9 mouse cellular contexts compared by ENCODE assay signal in the genomic region with DNA sequence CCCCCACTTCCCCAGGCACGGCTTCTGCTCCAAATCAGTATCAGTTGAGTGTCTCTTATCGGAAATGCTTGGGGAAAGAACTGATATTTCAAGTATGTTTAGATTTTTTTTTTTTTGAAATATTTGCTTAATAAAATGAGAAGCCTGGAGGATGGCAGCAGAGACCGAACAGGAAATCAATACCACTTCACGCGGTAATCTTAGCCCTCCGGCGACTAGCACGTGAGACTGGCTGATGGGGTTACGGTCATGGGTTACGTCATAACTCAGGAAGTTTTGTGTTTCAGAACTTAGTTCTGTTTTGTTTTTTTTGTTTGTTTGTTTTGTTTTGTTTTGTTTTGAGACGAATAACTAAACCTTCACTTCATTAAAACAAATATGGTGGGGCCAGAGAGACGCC. TPM values are rescaled to one million over a fixed set of nuclear protein-coding genes. Genes with fewer than 3 reads are reported as not detected.
DNase-seq lines count a peak whose midpoint lies in the region; ATAC-seq and TF ChIP-seq lines count a peak whose summit lies in the region.
"Had no signal": no experiment of that assay in that cellular context is flagged by ENCODE, and none has a peak within 500 bp of the region (broad histone marks: within the 10 kb centered on the region; RNA-seq: fewer than 3 reads in every experiment).

No protein-coding gene starts in this region.

- H3K9me3 ChIP-seq in heart, embryonic 10.5 days = no peaks in the 10 kb centered on the region
- no peaks in the 10 kb centered on the region for H3K9me3 ChIP-seq in lung, postnatal 0 days (ENCODE audit: low read length)
- no peaks in the 10 kb centered on the region for H3K9me3 ChIP-seq in limb, embryonic 15.5 days
- no peaks in the 10 kb centered on the region for H3K9me3 ChIP-seq in stomach, embryonic 16.5 days (replicated peaks; ENCODE audit: control insufficient read depth, low read length)
- no peaks in the 10 kb centered on the region for H3K9me3 ChIP-seq in intestine, embryonic 16.5 days (ENCODE audit: control insufficient read depth, low read length)

- intact Hi-C loops in heart, postnatal 14 days (cut with DNase I) = loop anchor here (5.0 to 10.0 kb wide), 2 partner anchors 83 to 516 kb away; no protein-coding TSS in a partner anchor

- H3K27ac ChIP-seq in heart, embryonic 10.5 days = peak overlapping the region; percentile 63; the same call in 1 of the 2 replicates
- 0 out of 2 replicates have a peak overlapping the region, but pooled peaks have one; percentile 38 for H3K27ac ChIP-seq in lung, postnatal 0 days (ENCODE audit: low read length)
- no peak overlapping the region for H3K27ac ChIP-seq in limb, embryonic 15.5 days
- no peak overlapping the region; the same call in 1 of the 2 replicates for H3K27ac ChIP-seq in stomach, embryonic 16.5 days (ENCODE audit: low read length)
- no peak overlapping the region for H3K27ac ChIP-seq in intestine, embryonic 16.5 days (ENCODE audit: low read length)

- no peak for TF ChIP-seq CTCF in lung, postnatal 0 days (IDR thresholded peaks at IDR 0.05)

- no peak for TF ChIP-seq EP300 in lung, postnatal 0 days (IDR thresholded peaks at IDR 0.05)

- 0 out of 2 replicates have a peak, but pooled peaks cover 6% of the 10 kb centered on the region for H3K27me3 ChIP-seq in heart, embryonic 10.5 days (ENCODE audit: insufficient read depth, poor library complexity, severe bottlenecking)
- H3K27me3 ChIP-seq in lung, postnatal 0 days (replicated peaks; ENCODE audit: insufficient read depth, low read length) = no peaks in the 10 kb centered on the region
- H3K27me3 ChIP-seq in limb, embryonic 15.5 days = no peaks in the 10 kb centered on the region
- no peaks in the 10 kb centered on the region; the same call in 1 of the 2 replicates for H3K27me3 ChIP-seq in stomach, embryonic 16.5 days (ENCODE audit: control insufficient read depth, insufficient read depth, low read length)
- no peaks in the 10 kb centered on the region for H3K27me3 ChIP-seq in intestine, embryonic 16.5 days (replicated peaks; ENCODE audit: control insufficient read depth, insufficient read depth, low read length)
- H3K27me3 ChIP-seq: Patski had no signal

- H3K4me3 ChIP-seq in heart, embryonic 10.5 days = peak overlapping the region; percentile 23; the same call in 1 of the 2 replicates
- no peak overlapping the region for H3K4me3 ChIP-seq in lung, postnatal 0 days (ENCODE audit: low read depth, low read length)
- no peak overlapping the region for H3K4me3 ChIP-seq in limb, embryonic 15.5 days
- no peak overlapping the region for H3K4me3 ChIP-seq in stomach, embryonic 16.5 days (replicated peaks; ENCODE audit: low read length)
- H3K4me3 ChIP-seq in intestine, embryonic 16.5 days (ENCODE audit: low read length) = no peak overlapping the region

- peak overlapping the region; percentile 22 for H3K4me2 ChIP-seq in lung, postnatal 0 days (replicated peaks; ENCODE audit: low read depth, low read length)
- H3K4me2 ChIP-seq in limb, embryonic 15.5 days = peak overlapping the region; percentile 26; the same call in 1 of the 2 replicates
- H3K4me2 ChIP-seq in stomach, embryonic 16.5 days (ENCODE audit: low read depth, low read length) = peak overlapping the region; percentile 6; the same call in 1 of the 2 replicates
- no peak overlapping the region; the same call in 1 of the 2 replicates for H3K4me2 ChIP-seq in intestine, embryonic 16.5 days (ENCODE audit: low read depth, low read length)

- no peaks in the 10 kb centered on the region for H3K36me3 ChIP-seq in heart, embryonic 10.5 days
- H3K36me3 ChIP-seq in lung, postnatal 0 days (ENCODE audit: insufficient read depth, low read length) = no peaks in the 10 kb centered on the region
- H3K36me3 ChIP-seq in limb, embryonic 15.5 days = no peaks in the 10 kb centered on the region
- H3K36me3 ChIP-seq in stomach, embryonic 16.5 days (ENCODE audit: control insufficient read depth, insufficient read depth, low read length) = no peaks in the 10 kb centered on the region
- no peaks in the 10 kb centered on the region for H3K36me3 ChIP-seq in intestine, embryonic 16.5 days (ENCODE audit: control insufficient read depth, insufficient read depth, low read length)

- no peak for DNase-seq in heart, embryonic 10.5 days (ENCODE audit: low spot score)
- DNase-seq in heart, postnatal 14 days = no peak
- no peak for DNase-seq in lung, postnatal 0 days (ENCODE audit: low spot score)
- no peak for DNase-seq in lung, postnatal 4 days
- no peak for DNase-seq in liver

- H3K4me1 ChIP-seq in heart, embryonic 10.5 days = peaks cover 53% of the 10 kb centered on the region
- no peaks in the 10 kb centered on the region for H3K4me1 ChIP-seq in lung, postnatal 0 days (ENCODE audit: insufficient read depth, low read depth, low read length)
- peaks cover 24% of the 10 kb centered on the region for H3K4me1 ChIP-seq in limb, embryonic 15.5 days
- peaks cover 3% of the 10 kb centered on the region for H3K4me1 ChIP-seq in stomach, embryonic 16.5 days (ENCODE audit: control insufficient read depth, insufficient read depth, low read length)
- H3K4me1 ChIP-seq in intestine, embryonic 16.5 days (ENCODE audit: control insufficient read depth, insufficient read depth, low read length) = peaks cover 13% of the 10 kb centered on the region

- WGBS in heart, embryonic 10.5 days = 76% methylated on average over 12 of the region's 12 CpGs
- 35% methylated on average over 12 of the region's 12 CpGs for WGBS in lung, postnatal 0 days
- WGBS in limb, embryonic 15.5 days = 64% methylated on average over 12 of the region's 12 CpGs
- 57% methylated on average over 12 of the region's 12 CpGs for WGBS in stomach, embryonic 16.5 days
- 65% methylated on average over 12 of the region's 12 CpGs for WGBS in intestine, embryonic 16.5 days

- no peak for ATAC-seq in lung, postnatal 0 days
- ATAC-seq in limb, embryonic 15.5 days (ENCODE audit: insufficient number of reproducible peaks, low FRiP score, low TSS enrichment, low read depth) = no peak
- no peak for ATAC-seq in stomach, embryonic 16.5 days (ENCODE audit: insufficient read depth, low FRiP score)
- ATAC-seq in intestine, embryonic 16.5 days = no peak

- H3K9ac ChIP-seq in lung, postnatal 0 days (replicated peaks; ENCODE audit: low read depth) = no peak overlapping the region
- no peak overlapping the region for H3K9ac ChIP-seq in limb, embryonic 15.5 days
- no peak overlapping the region for H3K9ac ChIP-seq in stomach, embryonic 16.5 days (ENCODE audit: low read length)
- no peak overlapping the region for H3K9ac ChIP-seq in intestine, embryonic 16.5 days (ENCODE audit: low read depth, low read length)

RNA-seq across cellular contexts. Expression of gene Mis18a, which starts 16.9 kb away (rescaled TPM):
- polyA plus RNA-seq in heart, embryonic 10.5 days (2016; fragmentation: Nextera tagmentation; extraction: Ambion mirVana) = 44.7 and 64.0 TPM in 2 replicates
- 1 to 10 TPM; 4.6 to 5.7 TPM for total RNA-seq in heart, postnatal 14 days (2021)
- polyA plus RNA-seq in lung, postnatal 0 days (2015; fragmentation: Nextera tagmentation; extraction: Ambion mirVana) = 25.7 and 27.7 TPM in 2 replicates
- 50.4 and 57.0 TPM in 2 replicates for polyA plus RNA-seq in limb, embryonic 15.5 days (2015; fragmentation: Nextera tagmentation; extraction: Ambion mirVana)
- 50.4 and 52.1 TPM in 2 replicates for polyA plus RNA-seq in stomach, embryonic 16.5 days (2015; fragmentation: Nextera tagmentation; extraction: Ambion mirVana)
- 51.2 and 53.5 TPM in 2 replicates for polyA plus RNA-seq in intestine, embryonic 16.5 days (2015; fragmentation: Nextera tagmentation; extraction: Ambion mirVana)

RNA-seq across cellular contexts. Expression of gene Mrap, which starts 27.7 kb away (rescaled TPM):
- polyA plus RNA-seq in heart, embryonic 10.5 days (2016; fragmentation: Nextera tagmentation; extraction: Ambion mirVana) = 26.7 and 37.5 TPM in 2 replicates
- total RNA-seq in heart, postnatal 14 days (2021) = 10 to 100 TPM; 16.5 to 18.8 TPM
- 4.4 and 4.7 TPM in 2 replicates for polyA plus RNA-seq in lung, postnatal 0 days (2015; fragmentation: Nextera tagmentation; extraction: Ambion mirVana)
- polyA plus RNA-seq in limb, embryonic 15.5 days (2015; fragmentation: Nextera tagmentation; extraction: Ambion mirVana) = 0.31 and 0.84 TPM in 2 replicates
- 0.85 and 2.5 TPM in 2 replicates for polyA plus RNA-seq in stomach, embryonic 16.5 days (2015; fragmentation: Nextera tagmentation; extraction: Ambion mirVana)
- polyA plus RNA-seq in intestine, embryonic 16.5 days (2015; fragmentation: Nextera tagmentation; extraction: Ambion mirVana) = 0.23 and 3.3 TPM in 2 replicates
- polyA plus RNA-seq: Patski had no signal

Comparison
In these comparisons a context has a peak if more than half of its experiments do, and no peak if none do; other contexts are left out.
1. H3K27ac ChIP-seq: peak in heart, embryonic 10.5 days (single experiment) and lung, postnatal 0 days (single experiment); none in limb, embryonic 15.5 days (single experiment), stomach, embryonic 16.5 days (single experiment) and intestine, embryonic 16.5 days (single experiment).